Mouse (Mus musculus) testis, adult 2 months (tissue): Measurements from ENCODE around the gene Ugt1a10. TPM values are rescaled to one million over a fixed set of nuclear protein-coding genes. Genes with fewer than 3 reads are reported as not detected.

Source experiments
- H3K27ac ChIP-seq: fragments of 200-500 bp; 2 replicates; pipeline ENCODE4 v1.5.1; 2012; ENCODE audit warnings: low read depth, low read length; ENCODE audit not compliant: control insufficient read depth, insufficient read depth
- H3K27me3 ChIP-seq: fragments of 200-500 bp; 2 replicates; pipeline ENCODE4 v1.6.1; 2012; ENCODE audit warnings: mild to moderate bottlenecking, low read length, moderate library complexity; ENCODE audit not compliant: control insufficient read depth, insufficient read depth
- H3K36me3 ChIP-seq: fragments of 200-500 bp; 2 replicates; pipeline ENCODE4 v1.6.1; 2012; ENCODE audit warnings: mild to moderate bottlenecking, low read length; ENCODE audit not compliant: control insufficient read depth, insufficient read depth
- H3K4me1 ChIP-seq: fragments of 200-500 bp; 2 replicates; pipeline ENCODE4 v1.6.1; 2012; ENCODE audit warnings: low read length; ENCODE audit not compliant: control insufficient read depth, insufficient read depth
- H3K4me3 ChIP-seq: fragments of 200-500 bp; 2 replicates; pipeline ENCODE4 v1.5.1; 2012; ENCODE audit warnings: low read depth, mild to moderate bottlenecking, low read length, moderate library complexity, mixed read lengths; ENCODE audit not compliant: control insufficient read depth
- CTCF ChIP-seq: fragments of 200-500 bp; IDR thresholded peaks from 2 replicates; pipeline ENCODE4 v1.5.1; 2012; ENCODE audit warnings: low read depth, mild to moderate bottlenecking, inconsistent platforms, low read length, moderate library complexity; ENCODE audit not compliant: control insufficient read depth, insufficient read depth, insufficient replicate concordance
- POLR2A ChIP-seq: fragments of 200-500 bp; IDR thresholded peaks from 2 replicates; pipeline ENCODE4 v1.6.1; 2012; ENCODE audit warnings: low read depth, mild to moderate bottlenecking, inconsistent platforms, low read length, moderate library complexity; ENCODE audit not compliant: control insufficient read depth
- polyA plus RNA-seq: library from polyadenylated mRNA; depleted of rRNA; stranded (reverse); fragments of >200 nt; gene quantifications from 2 replicates; pipeline ENCODE4 v1.2.3, GENCODE M21; 2012

Gene Ugt1a10
- polyA plus RNA-seq, 1 experiment: not detected

DNA sequence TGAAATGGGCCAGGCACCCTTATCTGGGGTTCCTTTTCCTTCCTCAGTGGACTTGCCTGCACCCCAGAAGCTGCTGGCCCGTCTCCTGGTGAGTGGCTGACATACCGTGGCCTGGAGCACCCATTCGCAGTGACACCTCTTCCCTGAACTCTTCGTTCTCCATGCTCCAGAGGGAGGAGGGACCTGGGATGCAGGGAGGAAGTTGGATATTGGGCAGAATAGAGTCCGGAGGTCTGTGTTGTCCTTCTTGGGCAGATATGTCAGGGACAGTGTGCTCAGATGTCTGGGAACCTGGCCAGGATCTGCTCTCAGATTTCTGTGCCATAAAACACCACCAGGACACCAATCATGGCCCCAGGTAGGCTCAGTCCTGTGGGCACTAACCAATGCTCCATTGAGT lies 184.9 kb downstream of the Ugt1a10 start:
- Histone ChIP-seq H3K27ac (no peak overlapping the region), H3K36me3 (no peaks in the 10 kb centered on the region), H3K4me1 (no peaks in the 10 kb centered on the region), H3K4me3 (no peak overlapping the region), H3K27me3 (no peaks in the 10 kb centered on the region)
- TF ChIP-seq POLR2A (no peak), CTCF (no peak)

GRCm38 (mm10) chr1:88240579-88240978 lies 185.4 kb downstream of the Ugt1a10 start:
- no peaks in the 10 kb centered on the region for H3K27me3 ChIP-seq

GRCm38 (mm10) chr1:88243861-88244260 lies 188.7 kb downstream of the Ugt1a10 start:
- no peak overlapping the region for H3K27ac ChIP-seq
- no peaks in the 10 kb centered on the region for H3K4me1 ChIP-seq
- no peaks in the 10 kb centered on the region for H3K36me3 ChIP-seq
- no peaks in the 10 kb centered on the region for H3K27me3 ChIP-seq
- H3K4me3 ChIP-seq: no peak overlapping the region
- TF ChIP-seq CTCF (no peak), POLR2A (no peak)

More at GRCm38 (mm10) chr1:88240579-88240978, 185.4 kb downstream of the Ugt1a10 start:
- TF ChIP-seq CTCF (no peak), POLR2A (no peak)
- Histone ChIP-seq H3K27ac (no peak overlapping the region), H3K36me3 (no peaks in the 10 kb centered on the region), H3K4me1 (no peaks in the 10 kb centered on the region), H3K4me3 (no peak overlapping the region)

DNA sequence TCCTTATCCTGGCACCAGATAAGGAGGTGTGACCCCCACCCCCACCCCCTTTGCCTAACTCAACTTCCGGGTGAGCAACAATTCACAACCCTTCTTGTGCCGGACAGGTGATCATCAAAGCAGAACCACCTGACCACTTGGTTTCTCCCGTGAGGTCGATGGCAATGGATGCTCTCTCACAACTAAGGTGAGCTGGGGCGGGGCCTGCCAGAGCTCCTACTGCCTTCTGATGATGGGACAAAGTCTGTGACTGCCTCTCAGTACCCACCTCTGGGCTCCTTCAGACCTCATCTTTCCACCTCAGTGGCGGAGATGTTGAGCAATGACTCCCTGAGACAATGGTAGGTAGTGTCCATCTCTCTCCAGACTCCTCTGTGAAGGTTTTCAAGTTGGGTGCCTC lies 190.7 kb downstream of the Ugt1a10 start:
- Histone ChIP-seq H3K4me1 (no peaks in the 10 kb centered on the region), H3K4me3 (no peak overlapping the region), H3K36me3 (no peaks in the 10 kb centered on the region), H3K27me3 (no peaks in the 10 kb centered on the region), H3K27ac (no peak overlapping the region)
- TF ChIP-seq CTCF: no peak
- TF ChIP-seq POLR2A: no peak

GRCm38 (mm10) chr1:88246386-88246785 lies 191.2 kb downstream of the Ugt1a10 start:
- Histone ChIP-seq H3K36me3 (no peaks in the 10 kb centered on the region), H3K4me1 (no peaks in the 10 kb centered on the region), H3K27ac (no peak overlapping the region), H3K27me3 (no peaks in the 10 kb centered on the region), H3K4me3 (no peak overlapping the region)
- TF ChIP-seq CTCF (no peak), POLR2A (no peak)

DNA sequence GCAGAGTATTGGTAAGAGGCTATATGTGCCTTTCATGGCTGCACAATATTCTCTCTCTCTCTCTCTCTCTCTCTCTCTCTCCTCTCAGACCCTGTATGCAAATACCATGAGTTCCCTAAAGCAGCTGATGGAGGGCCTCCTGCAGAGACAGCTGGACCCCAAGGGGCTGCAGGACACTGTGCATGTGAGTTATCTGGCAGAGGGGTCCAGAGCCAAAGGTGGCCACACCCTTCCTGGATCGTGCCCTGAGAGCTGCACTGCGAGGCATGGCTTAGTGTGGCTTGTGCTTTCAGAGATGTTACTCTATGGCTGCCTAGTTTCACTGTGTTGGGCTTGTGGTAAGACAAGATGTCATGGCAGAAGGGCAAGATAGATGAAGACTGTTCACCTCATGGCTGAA lies 192.5 kb downstream of the Ugt1a10 start:
- no peaks in the 10 kb centered on the region for H3K4me1 ChIP-seq
- no peak overlapping the region for H3K27ac ChIP-seq
- no peaks in the 10 kb centered on the region for H3K27me3 ChIP-seq
- H3K36me3 ChIP-seq: no peaks in the 10 kb centered on the region
- H3K4me3 ChIP-seq: no peak overlapping the region
- TF ChIP-seq CTCF (no peak), POLR2A (no peak)

DNA sequence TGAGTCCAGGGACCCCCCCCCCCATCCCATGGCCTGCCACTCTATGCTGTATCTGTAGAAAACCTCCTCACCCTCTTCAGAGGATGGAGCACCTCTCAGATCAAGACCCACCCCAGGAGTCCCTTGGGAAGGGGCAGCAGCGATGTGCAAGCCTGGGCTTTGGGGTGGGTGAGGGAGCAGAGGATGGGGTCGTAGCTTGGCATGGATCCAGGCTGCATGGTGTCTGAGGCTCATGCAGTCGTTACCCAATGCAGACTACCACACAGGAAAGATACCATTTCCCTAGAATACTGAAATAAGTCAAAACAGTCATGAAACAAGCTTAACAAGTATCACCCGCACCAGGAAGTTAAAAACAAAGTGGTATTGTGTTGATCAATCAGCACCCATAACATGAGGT lies 193.5 kb downstream of the Ugt1a10 start:
- no peak overlapping the region for H3K27ac ChIP-seq
- TF ChIP-seq POLR2A (no peak), CTCF (no peak)
- H3K4me1 ChIP-seq: no peaks in the 10 kb centered on the region
- no peaks in the 10 kb centered on the region for H3K27me3 ChIP-seq
- H3K36me3 ChIP-seq: no peaks in the 10 kb centered on the region
- no peak overlapping the region for H3K4me3 ChIP-seq

- TF ChIP-seq POLR2A: no peak
- TF ChIP-seq CTCF: no peak
- Histone ChIP-seq H3K4me1 (no peaks in the 10 kb centered on the region), H3K36me3 (no peaks in the 10 kb centered on the region), H3K4me3 (no peak overlapping the region), H3K27ac (no peak overlapping the region), H3K27me3 (no peaks in the 10 kb centered on the region)
Measured at GRCm38 (mm10) chr1:88249596-88249995, 194.4 kb downstream of the Ugt1a10 start.
